Mouse (Mus musculus) hindbrain, embryonic 15.5 days (tissue): ENCODE measurements around the gene Macrod2. TPM values are rescaled to one million over a fixed set of nuclear protein-coding genes. Genes with fewer than 3 reads are reported as not detected.
A peak's percentile ranks its signal among the peaks of the same experiment; 100 is the strongest.

ENCODE experiments used
- ATAC-seq: fragments of 200-750 bp; cut with Nextera tagmentation; 2 replicates; pipeline ENCODE4 v1.8.0; 2017; ENCODE audit warnings: low read depth, moderate number of reproducible peaks, moderate TSS enrichment; ENCODE audit not compliant: low FRiP score
- H3K27ac ChIP-seq: fragments of 300-500 bp; sonication (generic); replicated peaks from 2 replicates; pipeline ENCODE4 v1.5.1; 2015; ENCODE audit warnings: mild to moderate bottlenecking, inconsistent platforms
- H3K27me3 ChIP-seq: fragments of 300-500 bp; sonication (generic); 2 replicates; pipeline ENCODE4 v1.6.1; 2015; ENCODE audit warnings: control low read depth, inconsistent platforms
- H3K36me3 ChIP-seq: fragments of 300-500 bp; sonication (generic); 2 replicates; pipeline ENCODE4 v1.6.1; 2015; ENCODE audit warnings: control low read depth, inconsistent platforms
- H3K4me1 ChIP-seq: fragments of 300-500 bp; sonication (generic); replicated peaks from 2 replicates; pipeline ENCODE4 v1.6.1; 2015; ENCODE audit warnings: control low read depth, inconsistent platforms
- H3K4me2 ChIP-seq: fragments of 300-500 bp; sonication (generic); 2 replicates; pipeline ENCODE4 v1.6.1; 2015; ENCODE audit warnings: moderate library complexity, mild to moderate bottlenecking, inconsistent platforms
- H3K4me3 ChIP-seq: fragments of 300-500 bp; sonication (generic); 2 replicates; pipeline ENCODE4 v1.5.1; 2015; ENCODE audit warnings: mild to moderate bottlenecking, inconsistent platforms
- H3K9ac ChIP-seq: fragments of 300-500 bp; sonication (generic); 2 replicates; pipeline ENCODE4 v1.6.1; 2015; ENCODE audit warnings: inconsistent platforms
- H3K9me3 ChIP-seq: fragments of 300-500 bp; sonication (generic); 2 replicates; pipeline ENCODE4 v1.6.1; 2016; ENCODE audit warnings: control low read depth, inconsistent platforms
- WGBS: fragments of 180-500 bp; shearing (Covaris S2); methylation state at CpG from one replicate; pipeline ENCODE4 v1.1.7; 2015; 5-methylcytosine and 5-hydroxymethylcytosine counted together
- polyA plus RNA-seq: library from polyadenylated mRNA; unstranded; fragments of >200 nt; fragmentation: Nextera tagmentation; extraction: Ambion mirVana; gene quantifications from 2 replicates; pipeline ENCODE4 v1.2.1, GENCODE M21; 2015

Gene Macrod2
- polyA plus RNA-seq, 1 experiment from 2014 or later: 78.6 TPM

GRCm38 (mm10) chr2:141416855-141417544 is 1021.9 kb downstream of the Macrod2 start:
- 30% methylated on average over 8 of the region's 8 CpGs for WGBS

GRCm38 (mm10) chr2:141419806-141420205 is 1024.7 kb downstream of the Macrod2 start:
- Histone ChIP-seq H3K9ac (no peak overlapping the region), H3K36me3 (no peaks in the 10 kb centered on the region), H3K4me1 (peaks cover 7% of the 10 kb centered on the region; the same call in 1 of the 2 replicates), H3K4me2 (no peak overlapping the region), H3K27me3 (no peaks in the 10 kb centered on the region), H3K9me3 (no peaks in the 10 kb centered on the region), H3K27ac (no peak overlapping the region), H3K4me3 (no peak overlapping the region)
- 73% methylated on average over 1 of the region's 1 CpGs for WGBS
- no peak for ATAC-seq

More at GRCm38 (mm10) chr2:141416855-141417544, 1021.9 kb downstream of the Macrod2 start:
- ATAC-seq: peak; percentile 34; the same call in 1 of the 2 replicates
- H3K36me3 ChIP-seq: no peaks in the 10 kb centered on the region
- no peak overlapping the region for H3K9ac ChIP-seq
- no peak overlapping the region for H3K4me3 ChIP-seq
- no peak overlapping the region for H3K4me2 ChIP-seq
- H3K27ac ChIP-seq: no peak overlapping the region
- H3K9me3 ChIP-seq: no peaks in the 10 kb centered on the region
- H3K4me1 ChIP-seq: peaks cover 7% of the 10 kb centered on the region; the same call in 1 of the 2 replicates
- no peaks in the 10 kb centered on the region for H3K27me3 ChIP-seq

- Histone ChIP-seq H3K4me3 (no peak overlapping the region), H3K27ac (no peak overlapping the region), H3K9ac (no peak overlapping the region), H3K4me1 (no peaks in the 10 kb centered on the region; the same call in none of the 2 replicates), H3K36me3 (no peaks in the 10 kb centered on the region), H3K9me3 (no peaks in the 10 kb centered on the region), H3K4me2 (no peak overlapping the region), H3K27me3 (no peaks in the 10 kb centered on the region)
- no peak for ATAC-seq
- 72% methylated on average over 5 of the region's 5 CpGs for WGBS
Measured at GRCm38 (mm10) chr2:141434084-141434483, 1039.0 kb downstream of the Macrod2 start.

GRCm38 (mm10) chr2:141434731-141435570 is 1039.8 kb downstream of the Macrod2 start:
- Histone ChIP-seq H3K9me3 (no peaks in the 10 kb centered on the region), H3K9ac (no peak overlapping the region), H3K4me1 (no peaks in the 10 kb centered on the region; the same call in none of the 2 replicates), H3K4me2 (peak overlapping the region; percentile 8; the same call in 1 of the 2 replicates), H3K27me3 (no peaks in the 10 kb centered on the region), H3K4me3 (no peak overlapping the region), H3K27ac (no peak overlapping the region), H3K36me3 (no peaks in the 10 kb centered on the region)
- WGBS: 42% methylated on average over 16 of the region's 16 CpGs
- ATAC-seq: no peak

- Histone ChIP-seq H3K9me3 (no peaks in the 10 kb centered on the region), H3K36me3 (no peaks in the 10 kb centered on the region), H3K27me3 (no peaks in the 10 kb centered on the region), H3K9ac (no peak overlapping the region), H3K4me2 (no peak overlapping the region), H3K4me3 (no peak overlapping the region), H3K27ac (no peak overlapping the region), H3K4me1 (no peaks in the 10 kb centered on the region)
- WGBS: 50% methylated on average over 2 of the region's 2 CpGs
- ATAC-seq: no peak
Measured at GRCm38 (mm10) chr2:141441896-141442295, 1046.8 kb downstream of the Macrod2 start.

- Histone ChIP-seq H3K27ac (no peak overlapping the region), H3K4me1 (no peaks in the 10 kb centered on the region), H3K9me3 (no peaks in the 10 kb centered on the region), H3K4me2 (no peak overlapping the region), H3K4me3 (no peak overlapping the region), H3K9ac (no peak overlapping the region), H3K27me3 (no peaks in the 10 kb centered on the region), H3K36me3 (no peaks in the 10 kb centered on the region)
- ATAC-seq: 0 out of 2 replicates have a peak, but pooled peaks have one; percentile 19
- WGBS: 59% methylated on average over 2 of the region's 2 CpGs
Measured at GRCm38 (mm10) chr2:141449078-141449680, 1054.1 kb downstream of the Macrod2 start.

- no peaks in the 10 kb centered on the region for H3K4me1 ChIP-seq
- H3K27me3 ChIP-seq: no peaks in the 10 kb centered on the region
- no peaks in the 10 kb centered on the region for H3K9me3 ChIP-seq
- no peaks in the 10 kb centered on the region for H3K36me3 ChIP-seq
- ATAC-seq: no peak
- H3K4me3 ChIP-seq: no peak overlapping the region
- no peak overlapping the region for H3K9ac ChIP-seq
- no peak overlapping the region for H3K4me2 ChIP-seq
- H3K27ac ChIP-seq: no peak overlapping the region
- WGBS: 96% methylated on average over 1 of the region's 1 CpGs
Measured at GRCm38 (mm10) chr2:141463946-141464345, 1068.8 kb downstream of the Macrod2 start.

- WGBS: 91% methylated on average over 1 of the region's 1 CpGs
- no peak overlapping the region for H3K27ac ChIP-seq
- no peaks in the 10 kb centered on the region for H3K4me1 ChIP-seq
- H3K36me3 ChIP-seq: no peaks in the 10 kb centered on the region
- no peak for ATAC-seq
- no peak overlapping the region for H3K9ac ChIP-seq
- H3K9me3 ChIP-seq: no peaks in the 10 kb centered on the region
- H3K27me3 ChIP-seq: no peaks in the 10 kb centered on the region
- no peak overlapping the region for H3K4me3 ChIP-seq
- no peak overlapping the region for H3K4me2 ChIP-seq
Measured at GRCm38 (mm10) chr2:141472791-141473190, 1077.7 kb downstream of the Macrod2 start.

GRCm38 (mm10) chr2:141477585-141477984 is 1082.5 kb downstream of the Macrod2 start:
- no peak overlapping the region for H3K4me2 ChIP-seq
- no peak overlapping the region for H3K27ac ChIP-seq
- ATAC-seq: no peak
- H3K4me1 ChIP-seq: no peaks in the 10 kb centered on the region
- H3K9ac ChIP-seq: no peak overlapping the region
- no peaks in the 10 kb centered on the region for H3K27me3 ChIP-seq
- WGBS: 56% methylated on average over 3 of the region's 3 CpGs
- H3K9me3 ChIP-seq: no peaks in the 10 kb centered on the region
- H3K36me3 ChIP-seq: no peaks in the 10 kb centered on the region
- no peak overlapping the region for H3K4me3 ChIP-seq

GRCm38 (mm10) chr2:141490518-141490917 is 1095.4 kb downstream of the Macrod2 start:
- Histone ChIP-seq H3K27me3 (no peaks in the 10 kb centered on the region), H3K9ac (no peak overlapping the region), H3K27ac (no peak overlapping the region), H3K4me2 (no peak overlapping the region), H3K9me3 (no peaks in the 10 kb centered on the region), H3K4me1 (no peaks in the 10 kb centered on the region), H3K36me3 (no peaks in the 10 kb centered on the region), H3K4me3 (no peak overlapping the region)
- ATAC-seq: no peak
- 50% methylated on average over 3 of the region's 3 CpGs for WGBS

- Histone ChIP-seq H3K4me3 (no peak overlapping the region), H3K9me3 (no peaks in the 10 kb centered on the region), H3K27ac (no peak overlapping the region), H3K27me3 (no peaks in the 10 kb centered on the region), H3K9ac (no peak overlapping the region), H3K4me2 (no peak overlapping the region), H3K36me3 (no peaks in the 10 kb centered on the region), H3K4me1 (no peaks in the 10 kb centered on the region)
- ATAC-seq: no peak
- 93% methylated on average over 3 of the region's 3 CpGs for WGBS
Measured at GRCm38 (mm10) chr2:141505451-141505850, 1110.3 kb downstream of the Macrod2 start.
